29 mouse cellular contexts compared by ENCODE assay signal in the genomic region with DNA sequence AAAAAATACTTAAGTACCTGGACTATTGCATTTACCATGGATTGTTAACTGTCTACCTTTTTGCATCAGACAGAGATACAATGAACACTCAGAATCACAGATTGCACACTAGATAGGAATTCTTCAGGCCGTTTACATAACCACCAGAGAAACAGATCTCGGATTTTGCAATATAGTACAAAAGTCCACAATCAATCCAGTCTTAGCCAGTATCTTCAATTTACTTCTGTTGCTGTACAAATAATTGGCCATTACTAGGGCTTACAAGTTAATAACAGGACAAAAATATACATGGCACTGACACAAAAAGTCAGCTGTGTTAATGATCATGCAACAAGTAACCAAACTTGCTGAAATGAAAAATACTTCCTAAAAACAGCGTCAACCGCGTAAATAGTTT.
"Had no signal": no experiment of that assay in that cellular context is flagged by ENCODE, and none has a peak within 500 bp of the region (broad histone marks: within the 10 kb centered on the region; RNA-seq: fewer than 3 reads in every experiment).

No protein-coding gene starts in this region.

- H3K9ac ChIP-seq: heart, embryonic 12.5 days; heart, embryonic 13.5 days; heart, embryonic 15.5 days; hindbrain, embryonic 12.5 days; hindbrain, embryonic 13.5 days; hindbrain, embryonic 14.5 days; hindbrain, embryonic 15.5 days; intestine, embryonic 15.5 days; kidney, embryonic 15.5 days had no signal

- H3K27ac ChIP-seq: heart, embryonic 10.5 days; heart, embryonic 13.5 days; heart, embryonic 15.5 days; hindbrain, embryonic 10.5 days; hindbrain, embryonic 12.5 days; hindbrain, embryonic 13.5 days; hindbrain, embryonic 14.5 days; hindbrain, embryonic 15.5 days; hindbrain, postnatal 0 days; intestine, embryonic 15.5 days; kidney, embryonic 15.5 days; kidney, postnatal 0 days had no signal

- H3K4me1 ChIP-seq: heart, embryonic 10.5 days; heart, embryonic 12.5 days; heart, embryonic 13.5 days; heart, embryonic 15.5 days; hindbrain, embryonic 10.5 days; hindbrain, embryonic 12.5 days; hindbrain, embryonic 13.5 days; hindbrain, embryonic 15.5 days; intestine, embryonic 15.5 days; kidney, embryonic 15.5 days had no signal

- H3K27me3 ChIP-seq: heart, embryonic 12.5 days; heart, embryonic 13.5 days; heart, embryonic 15.5 days; hindbrain, embryonic 12.5 days; hindbrain, embryonic 13.5 days; hindbrain, embryonic 15.5 days; intestine, embryonic 15.5 days; kidney, embryonic 15.5 days had no signal

- DNase-seq: heart, postnatal 10 days; heart, postnatal 14 days; heart, postnatal 36 days; heart, postnatal 4 days; kidney, adult 11 months; kidney, adult 18-20 months; kidney, adult 2 months; kidney, adult 8-10 months; kidney, adult 9 months; kidney, postnatal 10 days; kidney, postnatal 14 days; kidney, postnatal 25 days; kidney, postnatal 36 days; kidney, postnatal 4 days; layer of hippocampus, adult 9-11 months; layer of hippocampus, postnatal 36 days had no signal

- H3K4me3 ChIP-seq: heart, embryonic 10.5 days; heart, embryonic 12.5 days; heart, embryonic 13.5 days; heart, embryonic 15.5 days; hindbrain, embryonic 10.5 days; hindbrain, embryonic 12.5 days; hindbrain, embryonic 13.5 days; hindbrain, embryonic 15.5 days; intestine, embryonic 15.5 days; kidney, embryonic 15.5 days had no signal
